Mouse (Mus musculus): ENCODE data around the gene Ywhae.

- TF ChIP-seq ZMIZ1 (IDR thresholded peaks at IDR 0.05; ENCODE audit: low read depth, low read length) (no peak), CHD1 (IDR thresholded peaks at IDR 0.05; ENCODE audit: low read depth, low read length) (no peak), MXI1 (IDR thresholded peaks at IDR 0.05; ENCODE audit: low read depth, low read length) (no peak), CTCF (conservative IDR thresholded peaks at IDR 0.05 in 1 of 2, IDR thresholded peaks at IDR 0.05 in 1 of 2; ENCODE audit: low read depth in 2 of 2, low read length in 2 of 2) (no peak), POLR2AphosphoS2 (IDR thresholded peaks at IDR 0.05; ENCODE audit: low read depth, low read length) (no peak; the same call in 1 of the 2 replicates), EP300 (IDR thresholded peaks at IDR 0.05; ENCODE audit: low read length) (no peak), POLR2A (IDR thresholded peaks at IDR 0.05; ENCODE audit: low read depth, low read length) (no peak), MAFK (IDR thresholded peaks at IDR 0.05; ENCODE audit: insufficient replicate concordance, low read length) (no peak), ZNF384 (IDR thresholded peaks at IDR 0.05; ENCODE audit: low read depth, low read length) (no peak)
These were observed 8.9 kb downstream of the Ywhae start for GRCm38 (mm10) chr11:75741615-75742014.

Data from CH12.LX (cell line).